Mouse (Mus musculus) CH12.LX (cell line): ENCODE results near the gene Med4.

Experiments used
- CHD2 ChIP-seq: IDR thresholded peaks from 2 replicates; pipeline ENCODE4 v1.6.1; 2011; ENCODE audit warnings: low read length, improper control_type of control experiment
- CTCF ChIP-seq, 2 experiments: IDR thresholded peaks in 1 of 2; conservative IDR thresholded peaks in 1 of 2; 2 replicates each; pipeline ENCODE4 v1.5.1; 2011 to 2012; ENCODE audit warnings: low read depth in 2 of 2, low read length in 2 of 2, improper control_type of control experiment in 1 of 2, inconsistent platforms in 1 of 2, mild to moderate bottlenecking in 1 of 2, moderate library complexity in 1 of 2
- GABPA ChIP-seq: IDR thresholded peaks from 2 replicates; pipeline ENCODE4 v1.6.1; 2012; ENCODE audit warnings: low read depth, low read length, improper control_type of control experiment, inconsistent platforms; ENCODE audit not compliant: insufficient replicate concordance
- HCFC1 ChIP-seq: IDR thresholded peaks from 2 replicates; pipeline ENCODE4 v1.6.1; 2012; ENCODE audit warnings: low read depth, mild to moderate bottlenecking, inconsistent platforms, low read length, improper control_type of control experiment
- JUN ChIP-seq: IDR thresholded peaks from 2 replicates; pipeline ENCODE4 v1.6.1; 2011; ENCODE audit warnings: low read depth, mild to moderate bottlenecking, low read length, improper control_type of control experiment, moderate library complexity; ENCODE audit not compliant: insufficient read depth
- MAFK ChIP-seq: IDR thresholded peaks from 2 replicates; pipeline ENCODE4 v1.6.1; 2011; ENCODE audit warnings: low read length, improper control_type of control experiment; ENCODE audit not compliant: insufficient replicate concordance
- MEF2A ChIP-seq: IDR thresholded peaks from 2 replicates; pipeline ENCODE4 v1.6.1; 2014; ENCODE audit warnings: low read depth, mild to moderate bottlenecking, inconsistent platforms, low read length, improper control_type of control experiment, borderline replicate concordance
- NELFE ChIP-seq: IDR thresholded peaks from 2 replicates; pipeline ENCODE4 v1.6.1; 2011; ENCODE audit warnings: low read depth, low read length, improper control_type of control experiment
- NRF1 ChIP-seq: IDR thresholded peaks from 2 replicates; pipeline ENCODE4 v1.6.1; 2014; ENCODE audit warnings: low read depth, mild to moderate bottlenecking, inconsistent platforms, low read length, improper control_type of control experiment, moderate library complexity
- RAD21 ChIP-seq: IDR thresholded peaks from 2 replicates; pipeline ENCODE4 v1.6.1; 2011; ENCODE audit warnings: low read depth, mild to moderate bottlenecking, low read length, improper control_type of control experiment, moderate library complexity
- RCOR1 ChIP-seq: conservative IDR thresholded peaks from 2 replicates; pipeline ENCODE4 v1.6.1; 2012; ENCODE audit warnings: low read depth, mild to moderate bottlenecking, inconsistent platforms, low read length, improper control_type of control experiment
- TBP ChIP-seq: conservative IDR thresholded peaks from 2 replicates; pipeline ENCODE4 v1.6.1; 2011; ENCODE audit warnings: low read depth, low read length, improper control_type of control experiment
- ZMIZ1 ChIP-seq: IDR thresholded peaks from 2 replicates; pipeline ENCODE4 v1.6.1; 2012; ENCODE audit warnings: low read depth, mild to moderate bottlenecking, inconsistent platforms, low read length, improper control_type of control experiment
- ZNF384 ChIP-seq: IDR thresholded peaks from 2 replicates; pipeline ENCODE4 v1.6.1; 2012; ENCODE audit warnings: low read depth, low read length, improper control_type of control experiment, inconsistent platforms

DNA sequence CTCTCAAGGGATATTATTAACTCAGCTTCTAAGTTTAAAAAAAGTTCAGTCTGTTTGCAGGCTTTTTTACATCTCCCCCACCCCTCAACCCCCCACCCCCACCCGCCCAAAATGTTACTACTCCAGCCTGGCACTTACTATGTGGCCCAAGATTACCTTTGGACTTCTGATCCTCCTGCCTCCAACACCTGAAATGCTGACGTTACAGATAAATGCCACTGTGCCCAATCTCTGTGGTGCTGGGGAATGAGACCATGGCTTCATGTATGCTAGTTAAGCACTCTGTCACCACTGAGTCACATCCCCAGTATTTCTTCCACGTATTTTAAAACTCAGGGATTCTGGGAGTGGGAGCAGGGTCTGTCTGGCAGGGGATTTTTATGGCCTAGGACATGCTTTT lies 40.5 kb downstream of the Med4 start:
- no peak for TF ChIP-seq TBP
- no peak for TF ChIP-seq RAD21
- TF ChIP-seq MAFK = no peak
- TF ChIP-seq GABPA = no peak
- TF ChIP-seq CTCF (conservative IDR thresholded peaks at IDR 0.05 in 1 of 2, IDR thresholded peaks at IDR 0.05 in 1 of 2; ENCODE audit: low read depth in 2 of 2, low read length in 2 of 2) = no peak
- TF ChIP-seq JUN = no peak
- TF ChIP-seq NRF1 = no peak
- no peak for TF ChIP-seq ZMIZ1
- TF ChIP-seq CHD2 = no peak
- no peak for TF ChIP-seq RCOR1
- no peak for TF ChIP-seq ZNF384
- TF ChIP-seq NELFE = no peak
- TF ChIP-seq HCFC1 = no peak
- TF ChIP-seq MEF2A = no peak
